Mouse (Mus musculus) lung, embryonic 16.5 days (tissue): Measurements from ENCODE around the gene Tfap2c. TPM values are rescaled to one million over a fixed set of nuclear protein-coding genes. Genes with fewer than 3 reads are reported as not detected.

Source experiments
- ATAC-seq: fragments of 200-750 bp; cut with Nextera tagmentation; 2 replicates; pipeline ENCODE4 v1.8.0; 2017; ENCODE audit warnings: low read depth, mild to moderate bottlenecking, moderate library complexity
- H3K27ac ChIP-seq: fragments of 300-500 bp; sonication (generic); 2 replicates; pipeline ENCODE4 v1.5.1; 2014; ENCODE audit warnings: mild to moderate bottlenecking, control low read depth, low read length
- H3K27me3 ChIP-seq: fragments of 300-500 bp; sonication (generic); 2 replicates; pipeline ENCODE4 v1.6.1; 2014; ENCODE audit warnings: low read depth, low read length, mixed read lengths; ENCODE audit not compliant: control insufficient read depth, insufficient read depth
- H3K36me3 ChIP-seq: fragments of 300-500 bp; sonication (generic); 2 replicates; pipeline ENCODE4 v1.6.1; 2014; ENCODE audit warnings: low read length; ENCODE audit not compliant: control insufficient read depth, insufficient read depth
- H3K4me1 ChIP-seq: fragments of 300-500 bp; sonication (generic); replicated peaks from 2 replicates; pipeline ENCODE4 v1.6.1; 2014; ENCODE audit warnings: low read length, mixed read lengths; ENCODE audit not compliant: control insufficient read depth, insufficient read depth
- H3K4me2 ChIP-seq: fragments of 300-500 bp; sonication (generic); 2 replicates; pipeline ENCODE4 v1.6.1; 2014; ENCODE audit warnings: low read depth, low read length, control low read depth
- H3K4me3 ChIP-seq: fragments of 300-500 bp; sonication (generic); 2 replicates; pipeline ENCODE4 v1.5.1; 2014; ENCODE audit warnings: mild to moderate bottlenecking, low read length, control low read depth
- H3K9ac ChIP-seq: fragments of 300-500 bp; sonication (generic); 2 replicates; pipeline ENCODE4 v1.6.1; 2014; ENCODE audit warnings: low read length, control low read depth
- H3K9me3 ChIP-seq: fragments of 300-500 bp; sonication (generic); 2 replicates; pipeline ENCODE4 v1.6.1; 2016; ENCODE audit warnings: low read length; ENCODE audit not compliant: control insufficient read depth
- WGBS: fragments of 180-500 bp; shearing (Covaris S2); extraction: QIAGEN DNeasy Blood & Tissue Kit; methylation state at CpG from one replicate; pipeline ENCODE4 v1.1.7; 2014; 5-methylcytosine and 5-hydroxymethylcytosine counted together
- polyA plus RNA-seq: library from polyadenylated mRNA; unstranded; fragments of >200 nt; fragmentation: Nextera tagmentation; extraction: Ambion mirVana; gene quantifications from 2 replicates; pipeline ENCODE4 v1.2.1, GENCODE M21; 2015

Tfap2c gene
- polyA plus RNA-seq, 1 experiment from 2014 or later = 0.25 TPM

DNA sequence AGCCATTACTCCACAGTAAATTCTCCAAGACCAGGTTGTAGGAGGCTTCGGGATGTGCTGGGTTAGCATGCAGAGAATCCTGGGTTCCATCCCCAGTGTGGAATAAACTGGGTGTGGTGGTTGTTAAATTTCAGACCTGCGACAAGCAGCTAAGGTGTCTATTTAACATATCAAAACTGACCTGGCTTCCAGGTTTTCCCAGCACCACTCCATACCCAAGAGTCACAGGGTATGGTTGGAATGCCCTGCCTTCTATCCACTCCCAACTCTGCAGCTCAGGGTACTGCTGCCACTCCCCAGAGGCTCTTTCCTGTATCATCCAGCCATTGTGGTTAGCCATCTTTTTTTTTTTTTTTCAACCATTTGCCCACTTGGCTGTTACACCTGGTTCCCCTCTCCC, 19.1 kb downstream of the Tfap2c start:
- ATAC-seq = no peak
- H3K4me3 ChIP-seq = no peak overlapping the region
- no peaks in the 10 kb centered on the region for H3K4me1 ChIP-seq
- no peaks in the 10 kb centered on the region for H3K27me3 ChIP-seq
- no peak overlapping the region for H3K27ac ChIP-seq
- no peak overlapping the region for H3K9ac ChIP-seq
- 74% methylated on average over 2 of the region's 2 CpGs for WGBS
- H3K4me2 ChIP-seq = no peak overlapping the region
- no peaks in the 10 kb centered on the region for H3K9me3 ChIP-seq
- no peaks in the 10 kb centered on the region for H3K36me3 ChIP-seq

DNA sequence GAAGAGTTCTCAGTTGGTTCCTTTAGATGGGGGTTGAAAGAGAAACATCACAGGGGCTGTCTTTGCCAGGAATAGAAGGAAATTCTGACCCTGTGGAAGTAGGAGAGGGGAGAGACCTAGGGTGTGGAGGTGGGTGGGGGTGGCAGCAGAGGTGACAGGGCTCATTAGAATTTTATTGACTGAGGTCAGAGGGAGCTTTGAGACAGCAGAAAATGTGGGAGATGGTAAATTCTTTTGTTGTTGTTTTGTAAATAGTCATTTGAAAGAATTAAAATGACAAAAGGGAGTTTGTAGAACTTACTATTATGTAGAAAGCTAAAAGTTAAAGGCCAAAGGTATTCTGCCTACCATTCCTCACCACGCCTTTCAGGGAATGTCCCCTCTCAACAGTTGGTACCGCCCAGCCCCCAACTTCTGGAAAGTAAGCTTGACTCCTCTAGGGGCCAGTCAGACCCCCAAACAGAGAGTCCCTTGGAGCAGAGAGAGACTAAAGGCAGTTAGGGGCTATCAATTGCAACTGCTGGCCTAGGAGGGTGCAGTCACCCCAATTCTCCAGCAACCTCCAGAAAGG, 27.9 kb downstream of the Tfap2c start:
- H3K4me3 ChIP-seq = no peak overlapping the region
- 67% methylated on average over 2 of the region's 2 CpGs for WGBS
- no peak for ATAC-seq
- H3K27ac ChIP-seq = no peak overlapping the region
- H3K9ac ChIP-seq = no peak overlapping the region
- no peaks in the 10 kb centered on the region for H3K36me3 ChIP-seq
- no peaks in the 10 kb centered on the region for H3K4me1 ChIP-seq
- H3K9me3 ChIP-seq = no peaks in the 10 kb centered on the region
- H3K4me2 ChIP-seq = no peak overlapping the region
- H3K27me3 ChIP-seq = no peaks in the 10 kb centered on the region; the same call in 1 of the 2 replicates

DNA sequence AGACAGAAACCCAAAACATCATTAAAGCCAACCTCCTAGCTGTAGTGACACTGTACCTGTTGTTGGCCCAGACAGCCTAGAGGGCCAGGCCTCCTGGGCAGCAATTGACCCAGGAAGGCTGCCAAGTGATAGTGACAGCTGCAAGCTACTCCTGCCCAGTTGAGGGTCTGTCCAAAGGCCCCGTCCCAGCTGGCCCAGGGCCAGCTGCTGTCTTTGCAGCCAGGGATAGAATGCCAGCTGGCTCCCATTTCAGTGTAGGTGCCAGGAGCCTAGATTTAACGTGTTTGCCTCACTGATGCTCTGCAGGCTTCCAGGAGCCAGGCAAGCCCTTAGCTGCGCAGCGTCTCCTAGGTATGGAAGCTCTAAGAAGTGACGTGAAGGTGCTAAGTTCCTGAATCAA, 29.8 kb downstream of the Tfap2c start:
- H3K4me3 ChIP-seq = no peak overlapping the region
- H3K9ac ChIP-seq = no peak overlapping the region
- no peaks in the 10 kb centered on the region; the same call in 1 of the 2 replicates for H3K27me3 ChIP-seq
- H3K36me3 ChIP-seq = no peaks in the 10 kb centered on the region
- no peak for ATAC-seq
- no peak overlapping the region for H3K27ac ChIP-seq
- no peaks in the 10 kb centered on the region for H3K9me3 ChIP-seq
- no peak overlapping the region for H3K4me2 ChIP-seq
- WGBS = 59% methylated on average over 5 of the region's 5 CpGs
- H3K4me1 ChIP-seq = no peaks in the 10 kb centered on the region

DNA sequence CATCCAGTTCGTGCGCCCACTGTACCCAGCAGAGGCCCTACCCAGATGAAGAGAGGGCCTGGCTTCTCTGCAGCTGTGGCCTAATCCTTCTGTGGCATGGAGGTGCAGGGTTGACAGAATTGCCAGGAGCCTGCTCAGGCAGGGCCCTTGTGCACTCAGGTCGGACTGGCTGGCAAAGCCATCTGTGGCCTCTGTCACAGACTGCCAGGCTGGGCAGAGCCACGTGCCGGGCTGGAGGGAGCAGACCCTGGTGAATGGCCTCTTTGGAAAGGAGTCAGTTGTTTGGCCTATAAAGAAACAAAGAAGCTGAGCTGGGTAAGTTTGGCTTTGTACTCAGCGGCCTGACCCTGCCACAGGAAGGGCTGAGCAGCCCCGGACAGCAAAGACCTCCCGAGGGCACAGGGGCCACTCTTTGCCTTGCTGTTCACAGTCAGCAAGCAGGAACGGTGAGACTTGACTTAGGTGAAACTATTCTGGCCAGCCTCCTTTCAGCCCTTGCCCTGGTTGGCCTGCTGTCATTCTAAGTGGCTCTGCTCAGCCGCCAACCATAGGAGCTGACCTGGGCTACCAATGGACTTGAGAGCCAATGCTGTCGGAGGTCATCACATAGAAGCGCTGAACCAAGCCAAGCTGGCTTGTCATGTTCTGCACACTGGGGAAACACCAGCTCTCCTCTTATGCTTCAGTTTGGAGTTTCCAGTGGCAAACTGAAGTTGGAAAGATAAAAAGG, 31.3 kb downstream of the Tfap2c start:
- H3K4me1 ChIP-seq = no peaks in the 10 kb centered on the region
- ATAC-seq = no peak
- WGBS = 73% methylated on average over 12 of the region's 12 CpGs
- H3K27me3 ChIP-seq = no peaks in the 10 kb centered on the region
- H3K36me3 ChIP-seq = no peaks in the 10 kb centered on the region
- H3K4me3 ChIP-seq = no peak overlapping the region
- no peak overlapping the region for H3K27ac ChIP-seq
- no peaks in the 10 kb centered on the region for H3K9me3 ChIP-seq
- H3K4me2 ChIP-seq = no peak overlapping the region
- no peak overlapping the region for H3K9ac ChIP-seq

DNA sequence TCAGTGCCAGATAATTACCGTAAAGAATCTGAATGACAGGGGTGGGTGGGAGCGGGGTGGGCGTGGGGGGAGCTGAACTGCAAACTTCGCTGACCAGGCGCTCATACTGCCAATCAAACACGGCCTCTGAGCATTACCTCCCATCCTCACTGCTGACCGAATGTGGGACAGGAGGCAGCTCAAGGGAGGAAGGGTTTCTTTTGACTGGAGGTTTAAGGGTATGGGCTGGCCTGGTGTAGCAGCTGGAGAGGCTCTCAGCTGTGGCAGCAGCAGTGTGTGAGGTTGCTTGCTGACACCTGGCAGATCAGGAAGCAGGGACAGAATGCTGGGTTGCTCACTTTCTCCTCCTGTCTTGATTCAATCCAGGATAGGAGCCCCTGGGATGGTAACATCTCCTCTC, 33.9 kb downstream of the Tfap2c start:
- Histone ChIP-seq H3K9ac (no peak overlapping the region), H3K9me3 (no peaks in the 10 kb centered on the region), H3K4me1 (no peaks in the 10 kb centered on the region), H3K4me2 (no peak overlapping the region), H3K27me3 (no peaks in the 10 kb centered on the region), H3K36me3 (no peaks in the 10 kb centered on the region), H3K27ac (no peak overlapping the region), H3K4me3 (no peak overlapping the region)
- ATAC-seq = no peak
- WGBS = 30% methylated on average over 7 of the region's 7 CpGs

DNA sequence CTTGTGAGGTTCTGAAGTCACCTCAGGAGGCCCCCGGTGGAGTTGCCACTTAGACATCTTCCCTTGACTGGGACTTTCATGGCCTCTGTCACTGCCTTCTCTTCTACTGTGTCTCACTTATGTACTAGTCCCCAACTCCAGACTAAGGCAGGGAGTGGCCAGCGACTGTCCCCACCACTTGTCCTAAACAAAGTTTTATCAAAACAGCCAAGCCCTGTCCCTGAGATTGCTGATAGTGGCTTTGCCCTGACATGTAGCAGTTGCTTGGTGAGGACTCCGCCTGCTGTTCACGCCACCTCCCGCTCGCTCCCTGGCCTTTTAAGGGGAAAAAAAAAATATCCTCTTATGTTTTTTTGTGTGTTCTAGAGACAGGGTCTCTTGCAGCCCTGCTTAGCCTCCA, 35.9 kb downstream of the Tfap2c start:
- Histone ChIP-seq H3K36me3 (no peaks in the 10 kb centered on the region), H3K4me3 (no peak overlapping the region), H3K27ac (no peak overlapping the region), H3K9me3 (no peaks in the 10 kb centered on the region), H3K4me2 (no peak overlapping the region), H3K9ac (no peak overlapping the region), H3K27me3 (no peaks in the 10 kb centered on the region), H3K4me1 (no peaks in the 10 kb centered on the region)
- WGBS = 60% methylated on average over 6 of the region's 6 CpGs
- ATAC-seq = no peak

DNA sequence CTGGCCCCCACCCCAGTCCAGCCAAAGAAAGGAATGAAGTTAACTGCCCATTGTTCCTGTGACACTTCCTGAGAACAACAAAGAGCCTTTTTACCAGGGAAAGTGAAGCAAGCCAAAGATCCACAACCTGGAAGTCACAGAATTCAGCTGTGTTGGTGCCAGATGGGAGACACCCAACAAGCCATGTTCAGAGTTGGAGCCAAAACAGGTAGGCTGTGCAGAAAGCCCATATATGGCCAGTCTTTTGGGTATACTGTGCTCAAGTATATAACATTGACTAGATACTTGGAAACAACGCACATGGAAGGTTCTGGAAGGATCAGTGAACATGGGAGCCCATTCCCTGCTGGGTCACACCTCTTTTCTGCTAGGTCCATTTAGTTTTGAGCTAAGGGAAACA, 39.7 kb downstream of the Tfap2c start:
- Histone ChIP-seq H3K4me1 (no peaks in the 10 kb centered on the region), H3K36me3 (no peaks in the 10 kb centered on the region), H3K27me3 (no peaks in the 10 kb centered on the region), H3K4me3 (no peak overlapping the region), H3K27ac (no peak overlapping the region), H3K9ac (no peak overlapping the region), H3K9me3 (no peaks in the 10 kb centered on the region), H3K4me2 (no peak overlapping the region)
- 84% methylated on average over 1 of the region's 1 CpGs for WGBS
- ATAC-seq = no peak

DNA sequence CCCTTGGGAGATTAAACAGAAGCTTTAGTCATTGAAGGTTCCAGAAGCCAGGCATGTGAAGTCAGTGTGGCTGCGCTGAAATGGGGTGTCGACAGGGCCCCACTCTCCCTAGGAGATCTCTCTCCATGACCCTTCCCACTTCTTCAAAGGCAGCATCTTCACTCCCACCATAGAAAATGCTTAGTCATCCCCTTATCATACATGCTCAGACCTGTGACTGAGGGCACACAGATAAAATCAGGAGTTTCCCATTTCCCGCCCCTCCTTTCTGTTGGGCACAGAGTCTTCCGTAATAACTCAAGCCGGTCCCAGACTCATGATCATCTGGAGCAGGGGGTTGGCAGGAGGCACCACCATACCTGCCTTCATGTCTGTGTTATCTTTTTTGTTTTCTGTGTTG, 41.4 kb downstream of the Tfap2c start:
- WGBS = 69% methylated on average over 5 of the region's 5 CpGs
- Histone ChIP-seq H3K4me2 (no peak overlapping the region), H3K27me3 (no peaks in the 10 kb centered on the region), H3K36me3 (no peaks in the 10 kb centered on the region), H3K4me1 (no peaks in the 10 kb centered on the region), H3K9ac (no peak overlapping the region), H3K4me3 (no peak overlapping the region), H3K27ac (no peak overlapping the region), H3K9me3 (no peaks in the 10 kb centered on the region)
- ATAC-seq = no peak

DNA sequence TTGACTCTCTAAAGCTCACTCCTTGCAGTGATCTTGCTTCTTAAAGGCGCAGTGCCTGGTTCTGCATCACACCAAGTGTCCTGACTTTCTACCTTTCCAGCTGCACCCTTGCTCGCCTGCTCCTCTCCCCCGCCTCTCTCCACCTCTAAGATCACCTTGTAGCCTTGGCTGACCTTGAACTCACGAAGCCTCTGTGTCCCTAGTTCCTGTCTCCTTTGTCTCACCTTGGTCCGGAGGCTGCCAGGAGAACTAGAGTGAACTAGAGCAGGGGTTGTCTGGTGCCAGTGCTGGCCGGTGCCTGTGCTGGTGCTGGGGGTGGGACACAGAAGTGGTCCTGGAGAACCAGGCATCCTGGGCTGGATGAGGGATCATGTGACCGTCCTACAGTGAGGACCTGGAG, 44.9 kb downstream of the Tfap2c start:
- Histone ChIP-seq H3K27me3 (no peaks in the 10 kb centered on the region), H3K27ac (no peak overlapping the region)
- ATAC-seq = no peak

More for the DNA sequence above, 44.9 kb downstream of the Tfap2c start:
- Histone ChIP-seq H3K4me1 (no peaks in the 10 kb centered on the region), H3K36me3 (no peaks in the 10 kb centered on the region), H3K9ac (no peak overlapping the region), H3K9me3 (no peaks in the 10 kb centered on the region), H3K4me2 (no peak overlapping the region), H3K4me3 (no peak overlapping the region)
- 72% methylated on average over 7 of the region's 7 CpGs for WGBS
